ENCODE assay signal across 9 mouse cellular contexts in genomic region chr9:70243241-70243640, GRCm38 (mm10). TPM values are rescaled to one million over a fixed set of nuclear protein-coding genes. Genes with fewer than 3 reads are reported as not detected.
DNase-seq lines count a peak whose midpoint lies in the region; ATAC-seq and TF ChIP-seq lines count a peak whose summit lies in the region.
"Had no signal": no experiment of that assay in that cellular context is flagged by ENCODE, and none has a peak within 500 bp of the region (broad histone marks: within the 10 kb centered on the region; RNA-seq: fewer than 3 reads in every experiment).

No protein-coding gene starts in this region.

- peaks cover 2% of the 10 kb centered on the region for H3K9me3 ChIP-seq in CH12.LX (replicated peaks; ENCODE audit: low read length)
- H3K9me3 ChIP-seq in hindbrain, embryonic 13.5 days: no peaks in the 10 kb centered on the region

- peaks cover 37% of the 10 kb centered on the region for H3K4me1 ChIP-seq in liver, adult 2 months (ENCODE audit: control insufficient read depth, insufficient read depth, low read length)
- H3K4me1 ChIP-seq in CH12.LX (ENCODE audit: control insufficient read depth in 1 of 2, insufficient read depth in 2 of 2): peaks cover 34 to 95% of the 10 kb centered on the region in 2 experiments
- H3K4me1 ChIP-seq in hindbrain, embryonic 13.5 days (replicated peaks): no peaks in the 10 kb centered on the region

- no peaks in the 10 kb centered on the region for H3K36me3 ChIP-seq in liver, adult 2 months (ENCODE audit: control insufficient read depth, insufficient read depth, low read length)
- H3K36me3 ChIP-seq in CH12.LX (replicated peaks in 1 of 2; ENCODE audit: control insufficient read depth in 1 of 2, insufficient read depth in 1 of 2, low read length in 1 of 2): peaks cover 5 to 41% of the 10 kb centered on the region in 2 experiments
- H3K36me3 ChIP-seq in splenic B cell, adult 2 months (ENCODE audit: control insufficient read depth, insufficient read depth, low read length, poor library complexity, severe bottlenecking): no peaks in the 10 kb centered on the region
- H3K36me3 ChIP-seq in hindbrain, embryonic 13.5 days: no peaks in the 10 kb centered on the region

- TF ChIP-seq EP300 in CH12.LX (IDR thresholded peaks at IDR 0.05; ENCODE audit: low read length): no peak

- ATAC-seq in hindbrain, embryonic 13.5 days (ENCODE audit: low FRiP score): no peak

- peak overlapping the region; percentile 90 for H3K4me2 ChIP-seq in CH12.LX (ENCODE audit: insufficient read depth, low read depth, poor library complexity, severe bottlenecking)
- H3K4me2 ChIP-seq in hindbrain, embryonic 13.5 days: no peak overlapping the region

- H3K9ac ChIP-seq in liver, adult 2 months (ENCODE audit: low read depth, low read length): 0 out of 2 replicates have a peak overlapping the region, but pooled peaks have one; percentile 15
- peak overlapping the region; percentile 92 for H3K9ac ChIP-seq in CH12.LX (ENCODE audit: insufficient read depth, low read depth)
- no peak overlapping the region for H3K9ac ChIP-seq in hindbrain, embryonic 13.5 days

- H3K27me3 ChIP-seq in liver, adult 2 months (ENCODE audit: control insufficient read depth, insufficient read depth, low read length): no peaks in the 10 kb centered on the region
- no peaks in the 10 kb centered on the region for H3K27me3 ChIP-seq in CH12.LX (replicated peaks)
- no peaks in the 10 kb centered on the region for H3K27me3 ChIP-seq in splenic B cell, adult 2 months (ENCODE audit: control insufficient read depth, insufficient read depth, low read length, poor library complexity, severe bottlenecking)
- no peaks in the 10 kb centered on the region for H3K27me3 ChIP-seq in hindbrain, embryonic 13.5 days

- no peak for TF ChIP-seq RAD21 in CH12.LX (IDR thresholded peaks at IDR 0.05; ENCODE audit: low read depth, low read length)

- no peak overlapping the region for H3K4me3 ChIP-seq in liver, adult 2 months (ENCODE audit: insufficient read depth, low read depth, low read length)
- peak overlapping the region in 1 of 3 experiments; percentile 7 for H3K4me3 ChIP-seq in CH12.LX (replicated peaks in 1 of 3; ENCODE audit: low read depth in 2 of 3, low read length in 2 of 3, poor library complexity in 1 of 3)
- H3K4me3 ChIP-seq in hindbrain, embryonic 13.5 days: no peak overlapping the region

- H3K27ac ChIP-seq in liver, adult 2 months (replicated peaks; ENCODE audit: insufficient read depth, low read depth, low read length): peak overlapping the region; percentile 99
- H3K27ac ChIP-seq in CH12.LX (ENCODE audit: insufficient read depth, low read depth): peak overlapping the region; percentile 98
- H3K27ac ChIP-seq in hindbrain, embryonic 13.5 days: no peak overlapping the region

- H3K79me2 ChIP-seq in liver, adult 2 months (ENCODE audit: control insufficient read depth, insufficient read depth, low read length): peaks cover 25% of the 10 kb centered on the region
- H3K79me2 ChIP-seq in CH12.LX (replicated peaks; ENCODE audit: control insufficient read depth, extremely low read depth, insufficient read depth, poor library complexity, severe bottlenecking): peaks cover 68% of the 10 kb centered on the region

- in situ Hi-C loops in CH12.LX (cut with MboI; ENCODE audit: low pct_ligation_motif_present, low pct_unique_long_range_greater_than_20kb, low sequenced_read_pairs): loop anchor here (5.0 kb wide), 1 partner anchor 36 kb away; the partner anchor contains the start of gene Myo1e

- no peak for TF ChIP-seq CTCF in liver, adult 2 months (IDR thresholded peaks at IDR 0.05; ENCODE audit: low read depth, low read length)
- TF ChIP-seq CTCF in CH12.LX (conservative IDR thresholded peaks at IDR 0.05 in 1 of 2, IDR thresholded peaks at IDR 0.05 in 1 of 2; ENCODE audit: low read depth in 2 of 2, low read length in 2 of 2): no peak

- 33% methylated on average over 8 of the region's 8 CpGs for WGBS in liver, adult 2 months
- WGBS in hindbrain, embryonic 13.5 days: 78% methylated on average over 8 of the region's 8 CpGs

- dilution Hi-C loops in CH12.LX (cut with MboI; ENCODE audit: extremely low pct_ligation_motif_present, extremely low pct_unique_long_range_greater_than_20kb, low sequenced_read_pairs): no loop called here

- no peak for TF ChIP-seq POLR2A in liver, adult 2 months (IDR thresholded peaks at IDR 0.05; ENCODE audit: extremely low read depth, insufficient read depth, low read length)
- TF ChIP-seq POLR2A in CH12.LX (IDR thresholded peaks at IDR 0.05; ENCODE audit: low read depth, low read length): no peak; the same call in 1 of the 2 replicates

- peak; percentile 88 for DNase-seq in liver, adult 2 months (ENCODE audit: extremely low read depth, low read depth, low spot score)
- DNase-seq in liver (no peak), CH12.LX (ENCODE audit: extremely low read depth) (no peak)
- peak; percentile 24 for DNase-seq in kidney, postnatal 14 days
- DNase-seq in splenic B cell, adult 2 months (ENCODE audit: low read depth, low spot score): peak; percentile 75
- no peak for DNase-seq in frontal cortex, postnatal 14 days (ENCODE audit: low spot score in 2 of 2)
- DNase-seq: cerebellum, adult 9-11 months; right cerebral cortex, adult 18-20 months had no signal

TF ChIP-seq in CH12.LX, 34 proteins besides CTCF, POLR2A, EP300 and RAD21:
- TF ChIP-seq TBP (conservative IDR thresholded peaks at IDR 0.05; ENCODE audit: low read depth, low read length): 0 out of 2 replicates have a peak, but pooled peaks have one; percentile 20
- TF ChIP-seq SIN3A (IDR thresholded peaks at IDR 0.05; ENCODE audit: low read length): peak; percentile 56
- no peak for TF ChIP-seq NRF1 (IDR thresholded peaks at IDR 0.05; ENCODE audit: low read depth, low read length)
- no peak for TF ChIP-seq MAX (IDR thresholded peaks at IDR 0.05; ENCODE audit: low read length)

RNA-seq across cellular contexts. Expression of gene Myo1e, which starts 36.1 kb away (rescaled TPM):
- total RNA-seq in liver, adult 2 months (2014; rRNA removed): 25.1 and 27.2 TPM in 2 replicates
- polyA plus RNA-seq in liver, adult 2 months (2012; rRNA removed): 9.2 and 11.2 TPM in 2 replicates
- total RNA-seq in CH12.LX (2012; rRNA removed) (97.6 and 98.7 TPM in 2 replicates), CH12.LX (2014; rRNA removed) (82.3 and 88.5 TPM in 2 replicates)
- polyA plus RNA-seq in CH12.LX (2012; ENCODE audit: insufficient read length, low read depth): 186 and 188 TPM in 2 replicates
- 8.3 and 9.2 TPM in 2 replicates for polyA plus RNA-seq in hindbrain, embryonic 13.5 days (2015; fragmentation: Nextera tagmentation; extraction: Ambion mirVana)

Comparison
In these comparisons a context has a peak if more than half of its experiments do, and no peak if none do; other contexts are left out.
1. DNase-seq: peak in liver, adult 2 months (single experiment), kidney, postnatal 14 days (single experiment) and splenic B cell, adult 2 months (single experiment); none in liver (single experiment), CH12.LX (single experiment) and frontal cortex, postnatal 14 days (0 of 2).
2. RNA of gene Myo1e, which starts 36.1 kb away (polyA plus RNA-seq): 186 to 188 TPM in CH12.LX; 9.2 to 11.2 TPM in liver, adult 2 months and 8.3 to 9.2 TPM in hindbrain, embryonic 13.5 days; every median in the first group is over 10 times any median in the second.